Mouse (Mus musculus) kidney, adult 18-20 months (tissue): ENCODE measurements at regions not wholly inside any gene's neighbourhood (a gene's known extent, or its start where the extent isn't known, plus 50 kb on each side); places are given as distances from the start of the nearest gene placed in this dataset.
A peak's percentile ranks its signal among the peaks of the same experiment; 100 is the strongest.

Experiments
- DNase-seq: peaks from one replicate; pipeline ENCODE4 v3.0.0; 2021

- no peak for DNase-seq
Measured at GRCm38 (mm10) chr9:92865822-92866221, 323.8 kb downstream of the Plod2 start.

GRCm38 (mm10) chr9:92878589-92878988 lies 336.6 kb downstream of the Plod2 start:
- DNase-seq, result peak; percentile 15

DNA sequence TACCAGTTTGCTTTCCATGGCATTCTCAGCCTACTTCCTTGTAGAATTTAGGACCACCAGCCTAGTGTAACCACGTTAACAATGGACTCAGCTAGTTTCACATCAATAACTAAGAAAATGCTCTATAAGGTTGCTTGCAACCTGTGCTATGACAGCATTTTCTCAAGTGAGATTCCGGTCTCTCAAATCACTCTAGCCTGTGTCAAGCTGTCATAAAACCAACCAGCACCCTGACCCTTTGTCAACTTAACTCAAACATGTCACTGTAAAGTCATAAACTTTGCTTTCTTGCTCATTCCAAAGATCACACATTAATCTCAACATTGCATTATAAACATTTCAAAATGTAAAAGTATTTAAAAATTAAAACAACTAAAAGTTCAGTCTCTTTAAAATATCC lies 337.8 kb downstream of the Plod2 start:
- DNase-seq, result no peak

GRCm38 (mm10) chr9:92882251-92882832 lies 340.3 kb downstream of the Plod2 start:
- no peak for DNase-seq

- no peak for DNase-seq
Measured at GRCm38 (mm10) chr9:92890063-92890462, 348.0 kb downstream of the Plod2 start.

DNA sequence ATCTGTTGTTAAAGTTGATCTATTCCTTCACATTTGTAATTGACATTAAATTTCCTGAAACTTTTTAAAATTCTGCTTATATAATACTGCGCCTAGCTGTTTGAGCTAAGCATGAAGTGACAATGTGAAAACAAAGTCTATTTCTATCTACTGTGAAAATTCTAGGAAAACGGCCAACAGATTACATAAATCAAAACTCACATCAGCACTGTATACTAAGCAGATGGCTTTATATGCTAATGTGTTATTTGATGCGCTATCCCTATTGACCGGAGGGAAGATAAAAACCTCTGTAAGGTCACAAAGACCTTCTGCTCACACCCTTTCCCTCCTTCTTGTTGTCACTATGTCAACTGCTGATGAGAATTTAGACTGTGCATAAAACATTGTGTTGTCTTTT lies 357.7 kb downstream of the Plod2 start:
- DNase-seq, result no peak

- DNase-seq, result no peak
Measured at GRCm38 (mm10) chr9:92907102-92907501, 365.1 kb downstream of the Plod2 start.

DNA sequence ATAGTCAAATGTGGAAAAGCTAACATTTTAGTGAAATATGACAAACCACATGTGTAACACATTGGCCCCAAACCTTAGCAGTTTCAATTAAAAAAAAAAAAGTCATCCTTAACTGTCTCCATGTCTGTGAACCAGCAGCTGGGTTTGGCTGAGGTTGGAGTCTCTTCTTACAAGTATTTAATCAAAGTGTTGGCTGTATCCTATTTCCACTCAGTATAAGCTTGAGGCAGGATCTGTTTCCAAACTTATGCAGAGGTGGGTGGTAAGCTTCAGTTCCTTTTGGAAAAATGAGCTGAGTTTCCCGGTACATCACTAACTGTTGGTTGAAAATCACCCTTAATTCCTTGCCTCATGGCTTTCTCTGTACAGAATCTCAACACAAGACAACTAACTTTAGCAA lies 377.4 kb downstream of the Plod2 start:
- no peak for DNase-seq

DNA sequence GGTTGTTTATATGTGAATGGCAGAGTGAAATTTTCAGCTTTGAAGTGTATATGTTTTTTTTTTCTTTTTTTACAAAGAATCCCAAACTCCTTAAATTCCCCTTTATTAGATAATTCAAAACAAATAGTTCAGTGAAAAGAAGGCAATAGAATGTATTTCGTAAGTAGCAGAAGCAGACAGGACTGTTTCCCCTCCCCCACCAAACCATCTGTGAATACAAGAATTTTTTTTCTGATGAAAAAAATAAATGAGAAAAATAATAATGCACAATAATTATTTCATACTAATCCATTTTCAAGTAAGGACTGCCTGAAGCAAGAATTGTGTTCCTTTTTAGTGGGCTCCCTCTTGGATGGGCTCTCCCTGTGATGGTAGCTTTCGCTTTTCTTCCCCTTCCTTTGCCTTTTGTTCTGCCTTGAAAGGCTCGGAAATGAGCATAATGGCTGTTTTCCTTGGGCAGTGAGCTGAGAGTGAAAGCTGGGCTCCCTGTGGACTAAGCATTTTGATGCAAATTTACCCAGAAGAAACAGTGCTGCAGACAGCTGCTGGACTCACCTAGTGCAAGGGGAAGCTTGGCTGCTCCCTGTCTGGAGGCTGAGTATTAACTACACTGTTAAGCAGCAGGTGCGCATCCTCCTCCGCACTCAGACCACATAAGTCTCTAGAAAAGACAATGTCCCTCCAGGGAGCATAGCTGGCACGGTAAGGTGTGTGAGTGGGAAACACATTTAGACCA lies 388.4 kb downstream of the Plod2 start:
- DNase-seq, result no peak

DNA sequence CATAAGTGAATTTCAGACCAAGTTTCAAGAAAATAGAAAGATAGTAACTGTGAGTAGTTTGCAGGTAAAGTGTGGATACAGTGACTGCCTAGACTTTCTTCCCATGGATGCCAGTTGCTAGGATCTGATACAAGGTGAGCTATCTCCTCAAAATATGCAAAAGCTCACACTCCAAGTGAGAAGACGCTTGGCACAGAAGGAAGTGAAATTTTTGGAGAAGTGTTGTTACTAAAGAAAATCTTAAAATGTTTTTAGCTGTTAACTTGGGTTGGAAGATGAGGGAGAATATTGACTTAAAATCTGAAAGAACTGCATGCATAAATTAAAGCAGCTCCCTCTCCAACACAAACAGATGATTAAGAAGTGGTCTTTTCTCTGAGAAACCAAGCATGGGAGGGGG lies 395.8 kb downstream of the Plod2 start:
- no peak for DNase-seq

- no peak for DNase-seq
Measured at GRCm38 (mm10) chr9:92950092-92950491, 408.1 kb downstream of the Plod2 start.

GRCm38 (mm10) chr9:92963275-92963674 lies 421.3 kb downstream of the Plod2 start:
- no peak for DNase-seq

DNA sequence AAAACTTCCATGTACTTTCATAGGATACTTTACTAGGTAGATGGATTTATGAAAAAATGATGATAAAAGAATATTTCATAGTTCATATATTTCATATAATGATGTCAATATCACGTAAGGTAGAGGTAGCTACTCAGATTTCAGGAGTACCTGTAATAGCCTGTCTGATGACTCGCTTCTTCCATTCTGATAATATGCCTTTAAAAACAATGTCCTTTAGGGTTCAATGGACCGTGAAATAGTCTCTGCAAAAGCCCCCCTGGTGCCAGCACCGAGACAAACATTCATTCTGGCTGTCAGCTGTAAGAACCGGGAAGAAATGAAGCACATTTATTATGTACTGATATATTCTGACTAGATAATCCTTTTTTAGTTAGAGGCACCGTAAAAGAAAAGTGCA lies 449.7 kb downstream of the Plod2 start:
- no peak for DNase-seq

GRCm38 (mm10) chr9:92996156-92996555 lies 454.1 kb downstream of the Plod2 start:
- no peak for DNase-seq

DNA sequence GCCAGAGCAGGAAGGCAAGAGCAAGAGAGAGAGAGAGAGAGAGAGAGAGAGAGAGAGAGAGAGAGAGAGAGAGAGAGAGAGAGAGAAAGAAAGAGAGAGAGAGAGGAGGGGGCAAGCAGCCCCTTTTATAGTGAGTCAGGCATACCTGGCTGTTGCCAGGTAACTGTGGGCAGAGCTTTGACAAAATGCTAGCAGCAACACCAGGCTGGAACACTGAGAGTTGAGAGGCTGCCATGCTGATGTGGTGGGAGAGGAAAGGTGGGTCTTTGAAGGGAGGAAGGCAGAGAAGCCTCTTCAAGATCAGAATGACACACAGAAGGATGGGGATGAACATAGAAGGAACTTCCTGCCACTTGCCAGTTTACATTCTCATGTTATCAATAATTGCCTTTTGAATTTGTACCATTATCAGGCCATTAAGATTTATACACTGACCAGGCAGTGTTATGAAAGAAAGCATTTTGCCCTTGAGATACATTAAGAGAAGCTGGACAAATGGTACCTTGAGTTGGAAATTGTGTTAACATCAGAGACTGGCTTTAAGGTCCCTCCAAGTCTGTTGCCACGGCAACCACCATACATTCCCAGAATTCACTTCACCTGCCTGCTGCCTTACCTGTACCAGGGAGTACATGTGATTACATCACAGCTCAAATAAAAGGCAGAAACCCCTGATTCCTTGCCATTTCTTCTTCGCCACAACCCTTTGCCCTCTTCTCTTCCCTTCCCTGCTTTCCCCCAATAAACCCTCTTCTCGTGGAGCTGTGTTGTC lies 463.3 kb downstream of the Plod2 start:
- no peak for DNase-seq

GRCm38 (mm10) chr9:93008511-93009302 lies 466.7 kb downstream of the Plod2 start:
- no peak for DNase-seq

GRCm38 (mm10) chr9:93044298-93044912 lies 502.4 kb downstream of the Plod2 start:
- no peak for DNase-seq

DNA sequence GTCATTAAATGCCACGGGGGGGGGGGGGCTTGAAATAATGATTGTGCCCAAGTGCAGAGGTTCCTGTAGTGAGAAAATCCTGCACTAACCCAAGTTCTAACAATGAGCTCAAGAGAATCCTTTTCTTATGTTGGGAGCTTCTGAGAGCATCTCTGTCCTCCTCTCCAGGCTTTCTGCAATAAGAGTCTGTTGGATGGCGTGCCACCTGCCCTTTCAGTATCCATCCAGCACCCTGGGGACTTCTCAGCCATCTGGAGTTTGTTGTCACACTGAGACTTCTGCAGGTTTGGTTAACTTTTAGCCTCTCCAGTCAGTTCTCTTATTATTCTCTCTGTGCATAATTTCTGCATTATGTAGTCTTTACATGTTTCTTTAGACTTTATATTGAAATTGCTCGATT lies 530.1 kb downstream of the Plod2 start:
- DNase-seq, result no peak

DNA sequence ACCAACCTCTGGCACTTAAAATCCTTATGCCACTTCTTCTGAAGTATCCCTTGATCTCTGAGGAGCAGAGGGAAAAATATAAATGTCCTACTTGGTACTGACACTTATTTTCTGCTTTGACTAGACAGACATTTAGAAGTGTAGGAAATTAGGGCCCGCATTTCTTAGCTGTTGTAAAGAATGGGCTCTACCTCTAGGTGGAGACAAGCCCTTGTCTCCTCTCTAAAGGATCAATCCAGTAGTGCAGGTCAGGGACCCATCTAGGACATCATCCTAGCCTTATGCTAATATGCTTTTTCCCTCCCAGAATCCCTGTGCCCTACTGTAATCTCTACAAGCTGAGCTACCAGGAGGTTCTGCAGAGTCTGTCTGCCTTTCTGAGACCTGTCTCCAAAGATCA lies 541.1 kb downstream of the Plod2 start:
- no peak for DNase-seq

- no peak for DNase-seq
Measured at GRCm38 (mm10) chr9:93098008-93098581, 556.1 kb downstream of the Plod2 start.

DNA sequence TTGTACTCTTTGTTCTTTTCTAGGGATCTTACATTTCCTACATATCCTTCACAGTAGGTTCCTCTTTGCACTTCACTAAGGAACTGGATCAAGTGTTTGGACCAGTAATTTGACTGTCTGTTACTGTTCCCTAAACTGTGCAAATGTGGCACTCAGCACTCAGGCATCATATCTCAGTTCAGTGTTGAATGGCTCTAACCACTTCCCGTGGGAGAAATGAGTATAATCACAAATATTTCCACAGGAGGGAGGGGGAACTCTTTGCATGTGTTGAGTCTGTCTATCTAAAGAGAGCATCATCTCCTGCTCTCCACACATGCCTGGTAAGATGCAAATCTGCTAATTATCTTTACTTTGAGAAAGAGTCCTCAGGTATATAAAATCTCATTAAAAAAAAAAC lies 588.5 kb downstream of the Plod2 start:
- DNase-seq, result no peak

DNA sequence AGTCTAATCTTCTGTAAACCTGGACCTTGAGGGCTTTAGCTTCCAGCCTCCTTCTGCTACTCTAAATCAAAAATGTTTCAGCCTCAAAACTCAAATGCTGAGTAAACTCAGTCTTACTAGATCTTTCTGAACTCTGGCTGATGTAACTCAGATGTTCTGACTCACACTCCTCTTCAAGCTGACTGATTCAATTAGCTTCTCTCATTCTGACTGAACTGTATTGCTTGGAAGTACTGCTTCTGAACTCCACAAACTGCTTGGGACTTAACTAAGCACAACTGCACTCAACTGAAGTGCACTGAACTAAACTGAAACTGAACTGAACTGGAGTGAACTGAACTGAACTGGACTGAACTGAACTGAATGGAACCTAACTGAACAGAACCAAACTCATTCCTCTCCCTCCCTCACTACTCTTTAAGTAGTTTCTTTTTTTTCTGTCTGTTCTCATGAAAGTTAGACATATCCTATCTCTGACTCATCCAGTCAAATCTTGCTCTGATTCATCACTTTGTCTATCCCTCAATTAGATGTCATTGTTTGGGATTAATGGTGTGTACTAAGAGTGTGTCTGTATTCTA lies 589.7 kb downstream of the Plod2 start:
- no peak for DNase-seq
